Mouse (Mus musculus): Measurements from ENCODE around the gene Hcfc1.
A peak's percentile ranks its signal among the peaks of the same experiment; 100 is the strongest.

DNA sequence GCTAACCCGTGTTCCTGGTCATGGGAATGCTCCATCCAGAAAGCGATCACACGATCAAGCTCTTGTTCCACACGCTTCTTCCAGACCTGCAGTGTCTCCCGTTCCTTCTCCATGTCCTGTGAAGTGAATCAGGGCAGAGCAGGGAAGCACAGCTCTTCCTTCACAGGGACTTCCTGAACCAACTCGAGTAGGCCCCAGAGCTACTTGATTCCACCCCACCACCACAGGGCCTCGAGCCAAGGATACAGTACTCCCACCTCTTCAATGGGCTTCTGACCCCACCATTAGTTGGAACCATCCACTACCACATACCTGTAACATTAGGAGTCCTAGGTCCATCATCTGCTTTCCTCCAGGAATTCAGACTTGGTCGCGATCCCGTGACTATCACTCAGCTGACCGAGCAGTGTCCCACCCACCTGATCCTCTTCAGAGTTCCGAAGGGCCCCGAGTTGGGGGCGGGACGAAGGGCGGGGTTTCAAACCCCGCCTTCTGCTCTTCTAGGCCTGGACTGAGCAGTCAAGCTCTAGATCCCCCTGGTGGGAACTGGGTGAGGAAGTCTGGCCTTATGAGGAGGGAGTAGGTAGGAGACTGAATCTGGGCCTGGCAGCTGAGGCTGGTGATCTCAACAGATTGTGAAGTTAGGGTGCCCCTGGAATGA is 35.6 kb downstream of the Hcfc1 start, which contains the start of gene Renbp:
- TF ChIP-seq CTCF (IDR thresholded peaks at IDR 0.05), result peak; percentile 45
- TF ChIP-seq POLR2A (IDR thresholded peaks at IDR 0.05; ENCODE audit: insufficient read depth, low read depth, low read length), result peak; percentile 72
- TF ChIP-seq EP300 (IDR thresholded peaks at IDR 0.05; ENCODE audit: insufficient read depth, low read depth, low read length), result no peak
